Mouse (Mus musculus) megakaryocyte, embryonic 14.5 days (primary cell): ENCODE results near the gene Tacc2.

Experiments
- FLI1 ChIP-seq: IDR thresholded peaks from 2 replicates; pipeline ENCODE4 v1.6.1; 2012; ENCODE audit warnings: low read length, inconsistent platforms, mixed read lengths
- GATA1 ChIP-seq: IDR thresholded peaks from 3 replicates; pipeline ENCODE4 v1.6.1; 2012; ENCODE audit warnings: mixed read lengths, low read length, inconsistent platforms, borderline replicate concordance

DNA sequence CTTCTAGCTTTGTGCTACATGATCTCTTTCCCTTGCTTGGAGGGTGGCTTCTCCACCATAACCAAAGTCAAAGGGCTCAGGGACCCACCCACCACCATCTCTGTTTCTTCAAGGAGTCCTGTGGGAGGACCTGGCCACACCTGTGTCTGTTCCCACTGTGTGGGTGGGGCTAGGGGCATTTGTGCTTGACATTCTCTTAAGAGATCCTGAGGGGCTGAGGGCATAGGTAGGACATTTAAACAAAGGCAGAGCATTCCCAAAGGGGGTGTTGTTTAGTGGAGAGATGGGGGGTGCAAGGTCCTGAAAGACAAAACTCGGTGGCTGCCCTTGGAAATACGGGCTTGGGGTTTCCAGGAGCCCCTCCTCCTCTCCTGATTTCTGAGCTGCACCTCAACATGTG lies 23.3 kb downstream of the Tacc2 start:
- TF ChIP-seq GATA1, result no peak
- TF ChIP-seq FLI1, result no peak
